Mouse (Mus musculus) limb, embryonic 14.5 days (tissue): Measurements from ENCODE around the gene Arf3. TPM values are rescaled to one million over a fixed set of nuclear protein-coding genes. Genes with fewer than 3 reads are reported as not detected.

Experiments
- ATAC-seq: fragments of 200-750 bp; cut with Nextera tagmentation; 2 replicates; pipeline ENCODE4 v1.8.0; 2017; ENCODE audit warnings: low read depth, moderate number of reproducible peaks, moderate TSS enrichment; ENCODE audit not compliant: low FRiP score
- DNase-seq: peaks from one replicate; pipeline ENCODE4 v3.0.0-alpha.2; 2015; ENCODE audit warnings: low spot score
- H3K27ac ChIP-seq: fragments of 300-500 bp; sonication (generic); replicated peaks from 2 replicates; pipeline ENCODE4 v1.5.1; 2014; ENCODE audit warnings: low read depth, mild to moderate bottlenecking, low read length, moderate library complexity, mixed read lengths
- H3K27me3 ChIP-seq: fragments of 300-500 bp; sonication (generic); 2 replicates; pipeline ENCODE4 v1.6.1; 2014; ENCODE audit warnings: low read length, mixed read lengths; ENCODE audit not compliant: control insufficient read depth, insufficient read depth
- H3K36me3 ChIP-seq: fragments of 300-500 bp; sonication (generic); 2 replicates; pipeline ENCODE4 v1.6.1; 2014; ENCODE audit warnings: mild to moderate bottlenecking, low read length, moderate library complexity, mixed read lengths; ENCODE audit not compliant: control insufficient read depth, insufficient read depth
- H3K4me1 ChIP-seq: fragments of 300-500 bp; sonication (generic); 2 replicates; pipeline ENCODE4 v1.6.1; 2014; ENCODE audit warnings: antibody characterized with exemption, low read length, mixed read lengths; ENCODE audit not compliant: control insufficient read depth, insufficient read depth
- H3K4me2 ChIP-seq: fragments of 300-500 bp; sonication (generic); replicated peaks from 2 replicates; pipeline ENCODE4 v1.6.1; 2014; ENCODE audit warnings: low read depth, mild to moderate bottlenecking, low read length, moderate library complexity; ENCODE audit not compliant: severe bottlenecking
- H3K4me3 ChIP-seq: fragments of 300-500 bp; sonication (generic); replicated peaks from 2 replicates; pipeline ENCODE4 v1.5.1; 2014; ENCODE audit warnings: low read length
- H3K9ac ChIP-seq: fragments of 300-500 bp; sonication (generic); 2 replicates; pipeline ENCODE4 v1.6.1; 2014; ENCODE audit warnings: mild to moderate bottlenecking, low read depth, low read length, moderate library complexity; ENCODE audit not compliant: severe bottlenecking
- H3K9me3 ChIP-seq: fragments of 300-500 bp; sonication (generic); 2 replicates; pipeline ENCODE4 v1.6.1; 2016; ENCODE audit warnings: low read length; ENCODE audit not compliant: control insufficient read depth
- POLR2A ChIP-seq: fragments of 200-500 bp; IDR thresholded peaks from 2 replicates; pipeline ENCODE4 v1.8.0; 2012; ENCODE audit warnings: inconsistent platforms, mild to moderate bottlenecking, moderate library complexity, borderline replicate concordance; ENCODE audit not compliant: insufficient read depth, insufficient read length; ENCODE audit errors: extremely low read depth
- WGBS: fragments of 180-500 bp; shearing (Covaris S2); extraction: QIAGEN DNeasy Blood & Tissue Kit; methylation state at CpG from one replicate; pipeline ENCODE4 v1.1.7; 2014; 5-methylcytosine and 5-hydroxymethylcytosine counted together
- polyA plus RNA-seq, 2 experiments: library from polyadenylated mRNA; depleted of rRNA in 1 of 2; stranded (reverse) in 1 of 2; unstranded in 1 of 2; fragments of >200 nt; fragmentation: Nextera tagmentation in 1 of 2; extraction: Ambion mirVana in 1 of 2; gene quantifications; 2 replicates each; pipeline versions ENCODE4 v1.2.1 to v1.2.3; 2012 to 2014

The Arf3 gene
- polyA plus RNA-seq, 2 experiments, result 37.4 to 75.0 TPM

DNA sequence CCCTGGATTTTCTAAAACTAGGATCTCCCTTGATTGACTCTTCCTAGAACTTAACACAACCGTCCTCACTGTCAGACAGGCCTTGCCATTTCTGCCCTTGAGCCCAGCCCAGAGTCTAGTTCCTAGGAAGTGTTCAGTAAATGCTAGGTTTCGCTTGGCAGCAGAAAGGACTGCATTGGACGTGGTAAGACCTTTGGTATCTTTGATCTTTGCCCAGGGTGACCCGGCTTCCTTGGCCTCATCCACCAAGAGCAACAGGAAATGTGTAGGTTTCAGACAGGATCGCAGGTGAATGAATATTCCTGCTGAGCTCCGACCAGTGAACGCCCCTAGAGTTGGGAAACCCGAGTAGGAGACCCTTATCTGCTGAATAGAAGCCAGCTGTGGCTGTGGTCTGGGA, 39.9 kb upstream of the Arf3 start:
- Histone ChIP-seq H3K9ac (no peak overlapping the region), H3K4me2 (no peak overlapping the region), H3K36me3 (no peaks in the 10 kb centered on the region), H3K4me3 (no peak overlapping the region), H3K27me3 (peaks cover 97% of the 10 kb centered on the region), H3K9me3 (no peaks in the 10 kb centered on the region), H3K4me1 (peaks cover 16% of the 10 kb centered on the region), H3K27ac (no peak overlapping the region)
- WGBS, result 5% methylated on average over 8 of the region's 8 CpGs
- no peak for TF ChIP-seq POLR2A
- DNase-seq (no peak), ATAC-seq (no peak)

- H3K4me1 ChIP-seq, result no peaks in the 10 kb centered on the region
- H3K4me3 ChIP-seq, result no peak overlapping the region
- DNase-seq (peak; percentile 79), ATAC-seq (no peak)
- H3K27me3 ChIP-seq, result peaks cover 97% of the 10 kb centered on the region
- no peak overlapping the region for H3K9ac ChIP-seq
- H3K36me3 ChIP-seq, result no peaks in the 10 kb centered on the region
- H3K9me3 ChIP-seq, result no peaks in the 10 kb centered on the region
- WGBS, result 12% methylated on average over 12 of the region's 12 CpGs
- H3K4me2 ChIP-seq, result no peak overlapping the region
- TF ChIP-seq POLR2A, result no peak
- H3K27ac ChIP-seq, result no peak overlapping the region
These were observed 36.4 kb upstream of the Arf3 start for GRCm38 (mm10) chr15:98799396-98799795.

DNA sequence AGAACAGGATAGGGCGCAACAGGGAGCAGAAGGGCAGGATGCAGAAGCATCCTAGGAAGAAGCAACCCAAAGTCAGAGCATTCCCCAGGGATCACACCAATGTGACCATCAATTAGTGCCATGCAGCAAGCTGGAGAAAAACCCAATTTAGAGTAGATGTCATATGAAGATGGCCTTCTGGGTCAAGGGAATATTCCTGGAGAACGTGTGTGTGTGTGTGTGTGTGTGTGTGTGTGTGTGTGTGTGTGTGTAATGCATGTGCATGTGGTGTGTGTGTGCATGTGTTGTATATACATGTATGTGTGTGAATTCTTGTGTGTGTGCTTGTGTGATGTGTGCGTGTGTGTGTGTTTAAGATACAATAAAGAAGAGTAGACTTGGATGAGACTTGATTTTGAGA, 35.9 kb upstream of the Arf3 start:
- Histone ChIP-seq H3K4me3 (no peak overlapping the region), H3K9me3 (no peaks in the 10 kb centered on the region), H3K27me3 (peaks cover 97% of the 10 kb centered on the region), H3K4me1 (no peaks in the 10 kb centered on the region), H3K36me3 (no peaks in the 10 kb centered on the region), H3K4me2 (no peak overlapping the region), H3K27ac (no peak overlapping the region), H3K9ac (no peak overlapping the region)
- no peak for TF ChIP-seq POLR2A
- no peak for ATAC-seq
- DNase-seq, result no peak
- WGBS, result 50% methylated on average over 3 of the region's 3 CpGs

DNA sequence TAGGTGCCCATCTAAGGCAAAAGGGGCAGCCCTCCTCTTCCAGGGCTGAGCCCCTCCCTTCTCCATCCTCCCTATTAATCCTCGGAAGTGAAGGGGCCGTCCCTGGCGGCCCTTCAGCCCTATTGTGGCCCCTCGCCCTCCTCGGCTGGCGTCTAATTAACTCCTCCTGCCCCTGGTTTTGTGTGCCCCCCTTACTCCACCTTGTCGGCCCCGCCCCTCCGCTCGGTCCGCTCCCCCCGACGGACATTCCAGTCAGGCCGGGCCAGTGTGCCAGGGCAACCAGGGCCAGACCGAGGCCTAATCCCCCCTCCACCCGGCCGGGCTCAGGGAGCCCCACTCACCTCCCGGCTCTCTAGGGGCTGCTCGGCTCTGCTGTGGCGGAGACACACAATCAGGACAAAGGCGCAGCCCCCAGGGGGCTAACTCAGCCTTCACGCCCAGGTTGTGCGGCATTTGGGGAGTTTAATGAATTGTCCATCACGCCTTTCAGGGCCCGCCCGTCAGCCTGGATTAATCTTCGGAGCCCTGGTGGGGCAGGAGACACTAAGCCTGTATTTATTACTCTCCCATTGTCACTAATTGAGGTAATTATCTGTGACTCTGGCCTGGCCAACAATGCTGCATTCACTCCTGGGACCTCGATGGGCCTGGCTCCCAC, 35.0 kb upstream of the Arf3 start:
- no peak overlapping the region for H3K9ac ChIP-seq
- 2% methylated on average over 28 of the region's 28 CpGs for WGBS
- DNase-seq (no peak), ATAC-seq (no peak)
- no peak overlapping the region for H3K27ac ChIP-seq
- no peak overlapping the region for H3K4me3 ChIP-seq
- no peaks in the 10 kb centered on the region for H3K36me3 ChIP-seq
- no peak for TF ChIP-seq POLR2A
- H3K4me2 ChIP-seq, result no peak overlapping the region
- no peaks in the 10 kb centered on the region for H3K4me1 ChIP-seq
- no peaks in the 10 kb centered on the region for H3K9me3 ChIP-seq
- peaks cover 97% of the 10 kb centered on the region for H3K27me3 ChIP-seq

DNA sequence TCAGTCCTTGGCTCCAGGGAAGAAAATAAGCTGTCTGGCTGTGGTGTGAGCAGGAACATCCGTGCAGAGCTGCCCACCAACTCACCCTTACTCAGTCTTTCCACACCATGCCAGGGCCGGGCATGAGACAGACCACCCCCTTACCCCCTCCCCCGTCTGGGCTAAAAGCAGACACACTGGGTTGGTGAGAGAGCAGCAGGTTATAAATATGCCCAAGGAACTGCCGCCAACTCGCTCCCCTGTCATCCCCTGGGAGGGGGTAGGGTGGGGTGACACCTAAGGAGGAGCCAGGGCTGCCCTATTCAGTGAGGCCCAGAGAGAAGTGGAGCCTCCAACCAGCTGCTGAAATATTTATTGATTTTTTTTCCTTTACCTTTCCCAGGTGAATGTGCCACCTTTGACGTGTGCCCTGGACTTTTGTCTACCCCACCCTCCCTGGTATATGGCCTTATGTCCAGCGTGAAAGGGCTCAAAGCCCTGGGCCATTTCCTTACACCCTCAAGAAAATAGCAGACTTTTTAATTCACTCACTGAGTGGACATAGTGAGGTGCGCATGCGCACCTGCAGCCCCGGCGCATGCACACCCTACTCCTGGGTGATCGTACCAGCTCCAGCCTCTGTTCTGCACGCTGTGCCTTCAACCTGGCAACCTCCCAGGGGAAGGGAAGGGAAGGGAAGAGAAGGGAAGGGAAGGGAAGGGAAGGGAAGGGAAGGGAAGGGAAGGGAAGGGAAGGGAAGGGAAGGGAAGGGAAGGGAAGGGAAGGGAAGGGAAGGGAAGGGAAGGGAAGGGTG, 34.0 kb upstream of the Arf3 start:
- Histone ChIP-seq H3K27me3 (peaks cover 97% of the 10 kb centered on the region), H3K4me1 (no peaks in the 10 kb centered on the region), H3K9ac (no peak overlapping the region), H3K9me3 (no peaks in the 10 kb centered on the region), H3K4me3 (no peak overlapping the region), H3K4me2 (no peak overlapping the region), H3K36me3 (no peaks in the 10 kb centered on the region), H3K27ac (no peak overlapping the region)
- 8% methylated on average over 13 of the region's 13 CpGs for WGBS
- no peak for ATAC-seq
- no peak for TF ChIP-seq POLR2A
- DNase-seq, result no peak
